Mouse (Mus musculus) ES-Bruce4 (cell line): Measurements from ENCODE around the gene Pitpna. TPM values are rescaled to one million over a fixed set of nuclear protein-coding genes. Genes with fewer than 3 reads are reported as not detected.
A peak's percentile ranks its signal among the peaks of the same experiment; 100 is the strongest.

Experiments used
- H3K27ac ChIP-seq: 2 replicates; pipeline ENCODE4 v1.5.1; 2012; ENCODE audit warnings: low read length, inconsistent platforms; ENCODE audit not compliant: insufficient read depth
- H3K27me3 ChIP-seq: 2 replicates; pipeline ENCODE4 v1.6.1; 2012; ENCODE audit warnings: mild to moderate bottlenecking, low read length, inconsistent platforms; ENCODE audit not compliant: control insufficient read depth, poor library complexity, insufficient read depth, severe bottlenecking
- H3K36me3 ChIP-seq: 2 replicates; pipeline ENCODE4 v1.6.1; 2012; ENCODE audit warnings: inconsistent platforms, mild to moderate bottlenecking, low read length, moderate library complexity; ENCODE audit not compliant: control insufficient read depth, poor library complexity, insufficient read depth, severe bottlenecking
- H3K4me1 ChIP-seq: one replicate; pipeline ENCODE4 v1.8.1; 2011; ENCODE audit warnings: low read length; ENCODE audit not compliant: control insufficient read depth, insufficient read depth
- H3K4me3 ChIP-seq: 2 replicates; pipeline ENCODE4 v1.5.1; 2011; ENCODE audit warnings: low read depth, mild to moderate bottlenecking, low read length
- H3K9ac ChIP-seq: 2 replicates; pipeline ENCODE4 v1.6.1; 2012; ENCODE audit warnings: low read depth, mild to moderate bottlenecking, inconsistent platforms; ENCODE audit not compliant: poor library complexity, severe bottlenecking
- H3K9me3 ChIP-seq: replicated peaks from 2 replicates; pipeline ENCODE4 v1.6.1; 2012; ENCODE audit warnings: mild to moderate bottlenecking, low read length, inconsistent platforms; ENCODE audit not compliant: control insufficient read depth, poor library complexity, insufficient read depth, severe bottlenecking
- CTCF ChIP-seq: IDR thresholded peaks from one replicate; pipeline ENCODE4 v1.8.1; 2011; ENCODE audit warnings: low read depth, low read length
- EP300 ChIP-seq: IDR thresholded peaks from 2 replicates; pipeline ENCODE4 v1.6.1; 2011; ENCODE audit warnings: low read depth, low read length; ENCODE audit not compliant: insufficient read depth
- POLR2A ChIP-seq: IDR thresholded peaks from one replicate; pipeline ENCODE4 v1.8.1; 2011; ENCODE audit warnings: low read length; ENCODE audit not compliant: insufficient read depth
- polyA plus RNA-seq: library from polyadenylated mRNA; stranded (reverse); fragments of >200 nt; gene quantifications from 2 replicates; pipeline ENCODE4 v1.2.4, GENCODE M21; 2011; ENCODE audit warnings: low read depth; ENCODE audit not compliant: missing spikeins, insufficient read depth, insufficient read length

The Pitpna gene
- polyA plus RNA-seq, 1 experiment: 70.5 TPM

- no peaks in the 10 kb centered on the region for H3K36me3 ChIP-seq
- no peaks in the 10 kb centered on the region for H3K9me3 ChIP-seq
- no peak overlapping the region for H3K4me3 ChIP-seq
- no peak for TF ChIP-seq POLR2A
- TF ChIP-seq CTCF: peak; percentile 26
- H3K27ac ChIP-seq: no peak overlapping the region
- H3K9ac ChIP-seq: no peak overlapping the region
- no peaks in the 10 kb centered on the region for H3K27me3 ChIP-seq
- H3K4me1 ChIP-seq: no peaks in the 10 kb centered on the region
Measured at GRCm38 (mm10) chr11:75562840-75563239, 25.1 kb upstream of the Pitpna start.

DNA sequence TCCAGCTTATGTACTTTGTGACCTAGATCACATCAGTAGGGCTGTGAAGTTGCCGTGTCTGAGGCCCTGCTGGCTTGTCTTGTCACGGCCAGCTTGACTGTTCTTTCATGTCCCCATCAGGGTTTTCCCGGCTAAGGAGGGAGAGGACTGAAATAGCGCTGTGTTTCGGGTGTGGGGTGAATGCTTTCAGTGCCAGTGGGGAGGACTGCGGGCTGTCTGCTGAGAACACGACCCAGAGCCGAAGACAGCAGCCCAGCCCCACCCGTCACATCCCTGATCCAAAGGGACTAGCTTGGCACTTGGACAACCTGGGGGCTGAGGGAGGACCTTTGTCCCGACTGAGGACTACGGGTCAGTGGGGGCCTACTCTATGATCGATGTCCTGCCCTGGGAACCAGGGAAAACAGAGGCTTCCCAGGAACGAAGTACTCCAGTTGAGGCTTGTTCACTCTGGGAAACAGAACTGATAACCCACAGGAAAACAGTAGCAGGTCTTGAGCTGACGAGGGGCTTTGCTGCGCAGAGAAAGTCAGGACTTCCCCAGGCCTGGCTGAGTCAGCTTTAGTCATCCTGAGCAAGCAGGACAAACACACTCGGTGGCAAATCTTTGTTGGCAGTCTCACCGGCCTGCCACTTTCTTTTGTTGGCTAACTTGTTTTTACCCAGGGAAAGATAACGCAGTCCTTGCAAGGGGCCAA is 23.9 kb upstream of the Pitpna start:
- H3K4me3 ChIP-seq: no peak overlapping the region
- H3K9ac ChIP-seq: no peak overlapping the region
- no peaks in the 10 kb centered on the region for H3K36me3 ChIP-seq
- no peak for TF ChIP-seq POLR2A
- no peak for TF ChIP-seq CTCF
- no peak for TF ChIP-seq EP300
- H3K27ac ChIP-seq: no peak overlapping the region
- no peaks in the 10 kb centered on the region for H3K4me1 ChIP-seq
- no peaks in the 10 kb centered on the region for H3K9me3 ChIP-seq
- no peaks in the 10 kb centered on the region for H3K27me3 ChIP-seq

- H3K9ac ChIP-seq: no peak overlapping the region
- no peaks in the 10 kb centered on the region for H3K4me1 ChIP-seq
- H3K4me3 ChIP-seq: no peak overlapping the region
- no peaks in the 10 kb centered on the region for H3K27me3 ChIP-seq
- no peak for TF ChIP-seq POLR2A
- TF ChIP-seq CTCF: no peak
- TF ChIP-seq EP300: no peak
- no peaks in the 10 kb centered on the region for H3K36me3 ChIP-seq
- no peaks in the 10 kb centered on the region for H3K9me3 ChIP-seq
- no peak overlapping the region for H3K27ac ChIP-seq
Measured at GRCm38 (mm10) chr11:75565849-75566248, 22.0 kb upstream of the Pitpna start.

- Histone ChIP-seq H3K9me3 (no peaks in the 10 kb centered on the region), H3K36me3 (no peaks in the 10 kb centered on the region), H3K4me1 (no peaks in the 10 kb centered on the region), H3K9ac (no peak overlapping the region), H3K27me3 (no peaks in the 10 kb centered on the region), H3K4me3 (no peak overlapping the region), H3K27ac (no peak overlapping the region)
- TF ChIP-seq POLR2A (no peak), EP300 (no peak), CTCF (no peak)
Measured at GRCm38 (mm10) chr11:75566276-75567196, 21.4 kb upstream of the Pitpna start.

DNA sequence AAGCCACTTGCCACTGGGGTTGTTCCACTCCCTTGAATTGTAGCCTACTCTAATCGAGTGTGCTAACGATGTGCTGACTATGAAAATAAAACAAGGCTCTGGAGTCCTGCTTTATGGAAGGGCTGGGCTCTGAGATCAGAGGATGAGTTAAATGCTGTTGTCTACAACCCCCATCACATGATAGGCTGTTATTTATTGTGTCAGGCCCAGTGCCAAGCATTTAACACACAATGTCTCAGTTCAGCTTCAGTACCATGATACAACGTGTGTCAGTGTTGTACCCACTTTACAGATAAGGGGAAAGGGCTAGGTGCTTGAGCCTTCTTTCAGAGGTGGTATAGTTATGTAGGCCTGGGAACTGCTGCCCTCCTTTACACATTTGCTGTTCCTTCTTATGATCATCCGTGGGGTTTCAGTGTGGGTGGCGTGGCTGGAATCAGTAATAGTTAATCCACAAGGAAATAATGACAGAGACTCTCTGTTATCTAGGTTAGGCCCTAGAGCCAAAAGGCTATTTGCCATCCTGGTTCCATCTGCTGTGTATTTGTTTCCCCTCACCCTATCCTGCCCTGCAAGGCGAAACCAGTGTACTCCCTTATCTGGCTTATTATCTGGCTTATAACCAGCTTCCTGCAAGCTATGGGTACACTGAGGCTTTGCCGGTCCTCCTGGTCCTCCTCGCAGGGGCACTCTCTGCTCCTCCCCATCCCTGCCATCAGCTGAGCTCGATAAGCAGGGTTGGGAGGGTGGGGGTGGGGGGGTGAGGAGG is 20.4 kb upstream of the Pitpna start:
- H3K36me3 ChIP-seq: no peaks in the 10 kb centered on the region
- no peak for TF ChIP-seq CTCF
- H3K4me1 ChIP-seq: peaks cover 4% of the 10 kb centered on the region
- no peak overlapping the region for H3K9ac ChIP-seq
- no peak overlapping the region for H3K4me3 ChIP-seq
- no peak overlapping the region for H3K27ac ChIP-seq
- no peaks in the 10 kb centered on the region for H3K27me3 ChIP-seq
- no peaks in the 10 kb centered on the region for H3K9me3 ChIP-seq

GRCm38 (mm10) chr11:75568115-75568511 is 19.8 kb upstream of the Pitpna start:
- H3K4me1 ChIP-seq: peaks cover 4% of the 10 kb centered on the region

More at GRCm38 (mm10) chr11:75568115-75568511, 19.8 kb upstream of the Pitpna start:
- Histone ChIP-seq H3K36me3 (no peaks in the 10 kb centered on the region), H3K27ac (no peak overlapping the region), H3K9me3 (no peaks in the 10 kb centered on the region), H3K4me3 (no peak overlapping the region), H3K27me3 (no peaks in the 10 kb centered on the region), H3K9ac (no peak overlapping the region)
- TF ChIP-seq EP300 (no peak), POLR2A (no peak), CTCF (no peak)
